Mouse (Mus musculus): ENCODE measurements at regions not wholly inside any gene's neighbourhood (a gene's known extent, or its start where the extent isn't known, plus 50 kb on each side); places are given as distances from the start of the nearest gene placed in this dataset.

GRCm38 (mm10) chr6:50780677-50781076 is 126.4 kb upstream of the Npvf start:
- DNase-seq: no peak

- DNase-seq: no peak
These were observed 127.0 kb upstream of the Npvf start for GRCm38 (mm10) chr6:50781271-50781670.

- no peak for DNase-seq
These were observed 128.0 kb upstream of the Npvf start for GRCm38 (mm10) chr6:50782221-50782620.

GRCm38 (mm10) chr6:50783494-50783893 is 129.3 kb upstream of the Npvf start:
- no peak for DNase-seq

GRCm38 (mm10) chr6:50784381-50784780 is 130.1 kb upstream of the Npvf start:
- no peak for DNase-seq

- DNase-seq: no peak
These were observed 133.4 kb upstream of the Npvf start for GRCm38 (mm10) chr6:50787666-50788065.

- DNase-seq: no peak
These were observed 145.7 kb upstream of the Npvf start for GRCm38 (mm10) chr6:50799963-50800362.

GRCm38 (mm10) chr6:50802956-50803355 is 148.7 kb upstream of the Npvf start:
- no peak for DNase-seq

- DNase-seq: no peak
These were observed 150.3 kb upstream of the Npvf start for GRCm38 (mm10) chr6:50804477-50805005.

- no peak for DNase-seq
These were observed 152.3 kb upstream of the Npvf start for GRCm38 (mm10) chr6:50806376-50807077.

GRCm38 (mm10) chr6:50807187-50808012 is 153.2 kb upstream of the Npvf start:
- no peak for DNase-seq

- no peak for DNase-seq
These were observed 153.9 kb upstream of the Npvf start for GRCm38 (mm10) chr6:50808126-50808525.

- DNase-seq: no peak
These were observed 154.8 kb upstream of the Npvf start for GRCm38 (mm10) chr6:50808811-50809668.

- DNase-seq: no peak
These were observed 155.4 kb upstream of the Npvf start for GRCm38 (mm10) chr6:50809669-50809983.

GRCm38 (mm10) chr6:50814936-50815500 is 160.8 kb upstream of the Npvf start:
- DNase-seq: no peak

GRCm38 (mm10) chr6:50815579-50815978 is 161.3 kb upstream of the Npvf start:
- no peak for DNase-seq

- no peak for DNase-seq
These were observed 163.2 kb upstream of the Npvf start for GRCm38 (mm10) chr6:50817430-50817829.

GRCm38 (mm10) chr6:50818433-50818832 is 164.2 kb upstream of the Npvf start:
- no peak for DNase-seq

GRCm38 (mm10) chr6:50818891-50819541 is 164.8 kb upstream of the Npvf start:
- no peak for DNase-seq

- DNase-seq: no peak
These were observed 167.4 kb upstream of the Npvf start for GRCm38 (mm10) chr6:50821401-50822235.

Measured in thymus, adult 18-20 months (tissue).